9 mouse cellular contexts compared by ENCODE assay signal in genomic region chr10:112002544-112003215, GRCm38 (mm10). TPM values are rescaled to one million over a fixed set of nuclear protein-coding genes. Genes with fewer than 3 reads are reported as not detected.
DNase-seq lines count a peak whose midpoint lies in the region; ATAC-seq lines count a peak whose summit lies in the region.
"Had no signal": no experiment of that assay in that cellular context is flagged by ENCODE, and none has a peak within 500 bp of the region (broad histone marks: within the 10 kb centered on the region; RNA-seq: fewer than 3 reads in every experiment).

TSS of gene Glipr1 (minus strand) at chr10:112002631.

- ATAC-seq in CD4-positive, CD25-positive, alpha-beta regulatory T cell, adult 4 months, result peak; percentile 76
- peak; percentile 65 for ATAC-seq in common myeloid progenitor, adult 5-6 weeks (replicated peaks; ENCODE audit: low read depth, poor library complexity, severe bottlenecking)
- peak; percentile 49 for ATAC-seq in liver, embryonic 15.5 days (ENCODE audit: insufficient read depth)
- ATAC-seq in heart, embryonic 12.5 days (ENCODE audit: insufficient number of reproducible peaks, low FRiP score), result no peak
- ATAC-seq in hindbrain, embryonic 14.5 days (ENCODE audit: low FRiP score), result no peak

- H3K9ac ChIP-seq in liver, embryonic 15.5 days, result no peak within 1 kb of the TSS
- no peak within 1 kb of the TSS for H3K9ac ChIP-seq in heart, embryonic 12.5 days
- H3K9ac ChIP-seq in hindbrain, embryonic 14.5 days, result no peak within 1 kb of the TSS
- H3K9ac ChIP-seq: midbrain, embryonic 12.5 days had no signal

- peak within 1 kb of the TSS; percentile 58 for H3K4me2 ChIP-seq in liver, embryonic 15.5 days
- H3K4me2 ChIP-seq in heart, embryonic 12.5 days, result no peak within 1 kb of the TSS
- H3K4me2 ChIP-seq in hindbrain, embryonic 14.5 days (replicated peaks), result no peak within 1 kb of the TSS
- H3K4me2 ChIP-seq: midbrain, embryonic 12.5 days had no signal

- no peaks in the 10 kb centered on the region for H3K36me3 ChIP-seq in liver, embryonic 15.5 days (replicated peaks)
- H3K36me3 ChIP-seq in heart, embryonic 12.5 days, result no peaks in the 10 kb centered on the region
- H3K36me3 ChIP-seq in hindbrain, embryonic 14.5 days (replicated peaks; ENCODE audit: control insufficient read depth, insufficient read depth), result no peaks in the 10 kb centered on the region
- H3K36me3 ChIP-seq in hindbrain, embryonic 10.5 days, result no peaks in the 10 kb centered on the region
- H3K36me3 ChIP-seq: midbrain, embryonic 12.5 days had no signal

- WGBS in liver, embryonic 15.5 days (ENCODE audit: insufficient replicate concordance), result 9% methylated on average over 9 of the region's 9 CpGs
- 37% methylated on average over 9 of the region's 9 CpGs for WGBS in heart, embryonic 12.5 days
- 80% methylated on average over 9 of the region's 9 CpGs for WGBS in hindbrain, embryonic 14.5 days
- WGBS in hindbrain, embryonic 10.5 days, result 69% methylated on average over 9 of the region's 9 CpGs

- no peaks in the 10 kb centered on the region for H3K9me3 ChIP-seq in liver, embryonic 15.5 days (replicated peaks)
- H3K9me3 ChIP-seq in heart, embryonic 12.5 days (replicated peaks), result no peaks in the 10 kb centered on the region
- no peaks in the 10 kb centered on the region for H3K9me3 ChIP-seq in hindbrain, embryonic 14.5 days (ENCODE audit: control insufficient read depth, low read length)
- no peaks in the 10 kb centered on the region for H3K9me3 ChIP-seq in hindbrain, embryonic 10.5 days
- H3K9me3 ChIP-seq: midbrain, embryonic 12.5 days had no signal

- H3K27ac ChIP-seq in liver, embryonic 15.5 days (replicated peaks), result peak within 1 kb of the TSS; percentile 70
- H3K27ac ChIP-seq in heart, embryonic 12.5 days (ENCODE audit: poor library complexity, severe bottlenecking), result no peak within 1 kb of the TSS
- no peak within 1 kb of the TSS for H3K27ac ChIP-seq in hindbrain, embryonic 14.5 days
- no peak within 1 kb of the TSS for H3K27ac ChIP-seq in hindbrain, embryonic 10.5 days
- H3K27ac ChIP-seq: midbrain, embryonic 12.5 days had no signal

- H3K4me1 ChIP-seq in liver, embryonic 15.5 days (replicated peaks), result peaks cover 28% of the 10 kb centered on the region
- H3K4me1 ChIP-seq in heart, embryonic 12.5 days (replicated peaks), result 0 out of 2 replicates have a peak, but pooled peaks cover under 1% of the 10 kb centered on the region
- H3K4me1 ChIP-seq in hindbrain, embryonic 14.5 days (replicated peaks; ENCODE audit: control insufficient read depth, insufficient read depth, low read length), result no peaks in the 10 kb centered on the region
- no peaks in the 10 kb centered on the region for H3K4me1 ChIP-seq in hindbrain, embryonic 10.5 days (replicated peaks)
- H3K4me1 ChIP-seq: midbrain, embryonic 12.5 days had no signal

- peak; percentile 57 to 71 for DNase-seq in spleen, adult 18-20 months
- no peak for DNase-seq in hindbrain, embryonic 14.5 days (ENCODE audit: low spot score)
- no peak for DNase-seq in hindbrain, embryonic 10.5 days (ENCODE audit: low spot score)
- no peak for DNase-seq in ovary, adult 18-20 months (ENCODE audit: low spot score)

- peak within 1 kb of the TSS; percentile 16; the same call in 1 of the 2 replicates for H3K4me3 ChIP-seq in liver, embryonic 15.5 days (replicated peaks)
- no peak within 1 kb of the TSS for H3K4me3 ChIP-seq in heart, embryonic 12.5 days
- H3K4me3 ChIP-seq in hindbrain, embryonic 14.5 days (replicated peaks; ENCODE audit: low read length), result no peak within 1 kb of the TSS
- no peak within 1 kb of the TSS for H3K4me3 ChIP-seq in hindbrain, embryonic 10.5 days
- H3K4me3 ChIP-seq: midbrain, embryonic 12.5 days had no signal

- no peaks in the 10 kb centered on the region for H3K27me3 ChIP-seq in liver, embryonic 15.5 days
- H3K27me3 ChIP-seq in heart, embryonic 12.5 days (replicated peaks), result no peaks in the 10 kb centered on the region
- no peaks in the 10 kb centered on the region for H3K27me3 ChIP-seq in hindbrain, embryonic 14.5 days (ENCODE audit: control insufficient read depth, insufficient read depth, low read length)
- H3K27me3 ChIP-seq in hindbrain, embryonic 10.5 days (ENCODE audit: insufficient read depth, poor library complexity, severe bottlenecking), result no peaks in the 10 kb centered on the region
- H3K27me3 ChIP-seq: midbrain, embryonic 12.5 days had no signal

RNA-seq across cellular contexts. Expression of gene Glipr1, which starts in this region (rescaled TPM):
- 100 to 1,000 TPM; 116 to 144 TPM for polyA plus RNA-seq in CD4-positive, CD25-positive, alpha-beta regulatory T cell, adult 4 months (2017; shearing (Covaris generic))
- 278 and 338 TPM in 2 replicates for total RNA-seq in common myeloid progenitor, adult 5-6 weeks (2017)
- polyA plus RNA-seq in liver, embryonic 15.5 days (2015; fragmentation: Nextera tagmentation; extraction: Ambion mirVana), result 9.8 and 10.7 TPM in 2 replicates
- polyA plus RNA-seq in heart, embryonic 12.5 days (2016; fragmentation: Nextera tagmentation; extraction: Ambion mirVana), result 1.6 and 2.6 TPM in 2 replicates
- 1.0 and 1.1 TPM in 2 replicates for polyA plus RNA-seq in hindbrain, embryonic 14.5 days (2014; fragmentation: Nextera tagmentation; extraction: Ambion mirVana)
- 0.68 and 0.69 TPM in 2 replicates for polyA plus RNA-seq in hindbrain, embryonic 10.5 days (2016; fragmentation: Nextera tagmentation; extraction: Ambion mirVana)

Comparison
In these comparisons a context has a peak if more than half of its experiments do, and no peak if none do; other contexts are left out.
1. ATAC-seq: peak in CD4-positive, CD25-positive, alpha-beta regulatory T cell, adult 4 months (single experiment), common myeloid progenitor, adult 5-6 weeks (single experiment) and liver, embryonic 15.5 days (single experiment); none in heart, embryonic 12.5 days (single experiment) and hindbrain, embryonic 14.5 days (single experiment).
2. DNase-seq: peak in spleen, adult 18-20 months (2 of 2); none in hindbrain, embryonic 14.5 days (single experiment), hindbrain, embryonic 10.5 days (single experiment) and ovary, adult 18-20 months (single experiment).